Mouse (Mus musculus) layer of hippocampus, adult 9-10 months (tissue): ENCODE data around the gene Gbp5.
A peak's percentile ranks its signal among the peaks of the same experiment; 100 is the strongest.

Source experiments
- DNase-seq: peaks from one replicate; pipeline ENCODE4 v3.0.0; 2022; ENCODE audit warnings: low spot score

Gene Gbp5

DNA sequence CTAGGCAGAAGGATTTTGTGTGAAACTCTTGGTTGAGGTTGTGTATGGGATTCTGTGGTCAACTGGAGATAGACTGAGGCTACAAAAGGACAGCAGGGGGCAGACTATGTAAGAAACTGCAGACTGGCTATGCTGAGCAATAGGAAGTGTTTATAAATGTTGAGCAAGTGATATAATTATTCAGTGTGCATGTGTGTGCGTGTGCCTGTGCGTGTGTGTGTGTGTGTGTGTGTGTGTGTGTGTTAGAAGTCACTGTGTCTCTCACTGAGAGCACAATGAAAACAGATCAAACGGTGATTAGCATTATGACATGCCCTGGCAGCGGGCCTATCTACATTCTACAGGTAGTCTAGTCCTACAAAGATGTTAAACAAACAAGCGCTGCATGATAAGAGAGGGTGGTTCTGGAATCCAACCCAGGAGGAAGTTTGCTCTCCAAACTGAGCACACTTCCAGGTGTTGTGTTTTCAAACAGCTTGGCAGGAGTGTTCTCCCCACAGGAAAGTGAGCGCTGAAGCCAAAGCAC is at the start of gene Gbp5:
Gbp5 (plus strand) TSS at position 443 of the 526 bp plus-strand sequence.
- peak; percentile 39 for DNase-seq

DNA sequence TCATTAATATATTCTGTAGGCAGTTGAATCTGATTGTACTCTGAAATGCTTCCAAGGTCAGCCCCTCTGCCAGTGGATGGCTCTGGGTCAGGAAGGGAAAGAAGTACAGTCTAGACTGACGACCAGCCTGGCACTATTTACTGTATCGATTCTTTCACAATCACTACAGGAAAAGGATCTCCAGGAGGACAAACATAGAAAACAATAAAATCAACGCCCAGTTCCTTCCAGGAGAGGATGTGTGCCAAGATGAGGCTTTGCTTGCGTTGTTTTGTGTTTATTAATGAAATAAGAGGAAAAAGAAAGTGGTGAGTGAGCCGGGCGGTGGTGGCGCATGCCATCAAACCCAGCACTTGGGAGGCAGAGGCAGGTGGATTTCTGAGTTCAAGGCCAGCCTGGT is 39.6 kb upstream of the Gbp5 start:
- no peak for DNase-seq

DNA sequence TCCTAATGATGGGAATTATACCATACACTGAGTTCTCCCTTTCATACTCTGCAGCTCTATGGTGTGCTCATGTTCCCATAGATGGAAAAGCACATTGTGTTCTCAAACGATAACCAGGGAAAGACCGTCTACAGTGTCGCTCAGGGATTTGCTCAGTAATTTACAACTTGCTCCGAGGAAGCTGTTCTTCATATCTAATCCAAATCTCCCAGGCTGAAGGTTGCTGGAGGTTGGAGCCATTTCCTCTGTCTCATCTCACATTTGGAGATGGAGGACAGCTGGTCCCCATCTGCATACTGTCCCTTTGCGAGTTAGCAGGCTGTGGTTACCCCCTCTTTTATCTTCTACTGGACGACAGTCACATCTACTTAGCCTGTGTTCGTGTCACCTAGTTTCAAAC is 34.5 kb upstream of the Gbp5 start:
- no peak for DNase-seq

DNA sequence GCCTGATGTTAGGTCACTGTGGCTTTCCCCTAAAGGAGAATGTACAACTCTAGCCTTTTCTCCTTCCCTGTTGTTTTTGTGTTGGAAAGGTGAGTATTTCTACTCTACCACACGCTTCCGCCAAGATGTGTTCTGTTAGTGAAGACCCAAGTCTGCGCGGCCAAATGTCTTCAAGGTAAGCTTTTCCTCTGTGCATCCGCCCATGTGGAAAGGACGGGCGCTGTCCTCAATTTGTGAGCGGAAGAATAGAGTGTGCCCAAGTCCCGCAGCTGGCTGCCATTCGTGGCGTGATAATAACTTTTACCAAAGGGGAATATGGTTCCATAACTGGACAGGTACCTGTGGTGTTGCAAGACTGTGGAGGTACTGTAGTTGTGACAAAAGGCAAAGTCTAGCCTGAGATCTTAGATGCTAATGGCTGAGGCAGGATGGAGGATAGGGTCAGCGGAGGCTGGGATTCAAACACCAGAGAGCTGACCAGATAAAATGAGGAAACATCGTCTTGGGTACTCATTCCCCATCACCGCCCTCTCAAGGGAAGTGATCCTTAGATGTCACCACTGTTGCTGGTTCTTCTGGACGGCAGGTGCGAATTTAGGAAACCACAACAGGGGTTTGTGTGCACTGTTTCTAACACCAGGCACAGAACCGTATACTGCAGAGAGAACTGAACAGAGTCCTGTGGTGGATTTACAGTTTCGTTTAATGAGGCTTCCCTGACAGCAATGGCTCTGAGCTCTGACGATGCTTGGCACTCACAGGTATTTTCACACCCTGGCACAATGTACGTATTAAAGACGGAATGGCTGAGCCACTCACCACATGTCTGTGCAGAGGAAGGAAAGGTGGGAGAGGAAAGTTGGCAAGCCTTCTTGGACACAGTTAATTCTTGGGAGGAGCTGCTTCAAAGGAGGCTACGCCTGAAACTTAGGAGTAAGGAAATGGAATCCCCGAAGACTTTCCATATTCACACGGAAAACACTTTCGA is 30.7 kb upstream of the Gbp5 start:
- DNase-seq: no peak

DNA sequence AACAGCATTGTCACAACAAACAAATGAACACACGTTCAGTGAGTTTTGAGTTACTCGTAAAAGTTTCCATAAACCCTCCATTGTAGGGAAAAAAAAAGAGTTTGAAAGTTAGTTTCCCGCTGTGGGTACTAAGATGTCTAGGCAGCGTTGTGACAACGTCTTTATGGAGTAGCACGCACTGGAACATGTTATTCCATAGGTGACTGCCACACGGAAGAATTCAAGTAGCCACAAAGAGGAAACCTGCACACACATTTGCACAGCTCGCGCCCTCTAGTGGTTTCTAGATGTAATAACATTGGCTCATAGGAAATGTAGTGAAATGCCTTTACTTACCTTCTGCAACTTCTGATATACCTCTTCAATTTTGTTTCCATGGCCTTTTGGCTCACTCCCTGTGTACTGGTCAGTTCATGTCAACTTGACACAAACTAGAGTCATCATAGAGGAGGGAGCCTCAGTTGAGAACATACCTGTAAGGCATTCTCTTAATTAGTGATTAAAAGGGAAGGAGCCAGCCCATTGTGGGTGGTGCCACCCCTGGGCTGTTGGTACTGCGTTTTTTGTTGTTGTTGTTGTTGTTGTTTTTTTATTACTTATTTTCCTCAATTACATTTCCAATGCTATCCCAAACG is 19.3 kb upstream of the Gbp5 start:
- DNase-seq: no peak

DNA sequence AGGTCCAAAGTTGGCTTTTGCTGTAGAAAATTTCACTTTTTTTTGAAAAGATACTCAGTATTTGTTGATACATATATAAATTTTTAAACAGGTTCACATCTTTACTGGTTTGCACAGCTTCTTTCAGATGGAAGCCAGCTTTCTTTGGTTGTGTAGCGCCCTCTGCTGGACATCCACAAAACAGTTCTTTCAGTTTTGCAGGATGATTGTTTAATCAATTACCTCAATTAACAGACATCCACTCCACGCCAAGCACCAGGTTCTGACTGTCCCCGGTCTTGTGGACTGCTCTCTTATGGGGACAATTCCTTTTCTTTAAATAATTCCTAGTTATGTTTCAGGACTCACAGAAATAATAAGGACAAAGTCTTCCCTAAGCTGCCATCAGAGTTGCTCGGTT is 17.9 kb upstream of the Gbp5 start:
- DNase-seq: peak; percentile 55

DNA sequence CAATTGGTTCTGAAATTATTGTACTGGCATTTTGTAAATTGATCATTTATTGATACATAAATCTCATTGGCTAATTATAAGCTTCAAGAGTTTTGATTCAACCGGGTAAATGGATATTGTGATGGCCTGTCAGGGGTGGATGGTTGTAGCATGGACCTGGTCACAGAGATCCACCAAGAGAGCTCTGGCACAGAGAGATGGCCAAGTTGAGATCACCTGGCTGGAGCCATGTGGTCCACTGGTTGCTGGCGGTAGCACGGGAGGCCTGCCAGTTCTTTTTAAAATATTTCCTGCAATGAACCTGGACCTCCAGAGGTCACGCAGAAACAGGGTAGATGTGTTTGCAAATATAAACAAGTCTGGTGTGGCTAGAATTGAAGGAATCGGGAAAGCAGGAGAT is 15.9 kb upstream of the Gbp5 start:
- DNase-seq: no peak

DNA sequence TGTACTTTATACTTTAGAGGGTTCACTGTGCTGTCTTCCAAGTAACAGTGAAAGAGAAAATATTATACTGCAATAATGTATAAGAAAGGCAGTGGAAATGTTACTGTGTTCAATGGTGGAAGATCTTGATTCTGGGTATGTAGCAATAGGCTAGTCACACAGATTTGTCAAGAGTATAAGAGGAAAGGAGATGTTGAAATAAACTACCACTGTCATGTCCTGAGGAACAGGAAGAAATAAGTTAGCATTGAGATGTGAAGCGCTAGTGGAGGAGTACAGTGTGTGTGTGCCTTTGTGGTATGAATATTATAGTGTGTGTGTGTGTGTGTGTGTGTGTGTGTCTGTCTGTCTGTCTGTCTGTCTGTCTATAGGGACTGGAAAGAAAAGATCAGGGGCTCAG is 15.4 kb upstream of the Gbp5 start:
- DNase-seq: no peak

DNA sequence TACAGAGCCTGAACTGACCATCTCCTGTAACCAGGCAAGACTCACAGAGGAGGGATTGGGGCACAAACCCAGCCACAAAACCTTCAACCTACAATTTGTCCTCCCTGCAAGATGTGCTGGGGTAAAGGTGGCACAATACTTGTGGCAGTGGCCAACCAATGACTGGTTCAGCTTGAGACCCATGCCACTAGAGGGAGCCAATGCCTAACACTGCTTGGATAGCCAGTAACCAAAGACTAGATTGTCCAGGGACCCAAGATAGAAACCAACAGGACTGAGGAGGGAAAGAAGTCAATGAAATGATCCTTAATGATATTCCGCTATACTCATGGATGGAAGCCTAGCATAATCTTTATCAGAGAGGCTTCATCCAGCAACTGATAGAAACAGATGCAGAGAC is 3.3 kb upstream of the Gbp5 start:
- DNase-seq: peak; percentile 55

DNA sequence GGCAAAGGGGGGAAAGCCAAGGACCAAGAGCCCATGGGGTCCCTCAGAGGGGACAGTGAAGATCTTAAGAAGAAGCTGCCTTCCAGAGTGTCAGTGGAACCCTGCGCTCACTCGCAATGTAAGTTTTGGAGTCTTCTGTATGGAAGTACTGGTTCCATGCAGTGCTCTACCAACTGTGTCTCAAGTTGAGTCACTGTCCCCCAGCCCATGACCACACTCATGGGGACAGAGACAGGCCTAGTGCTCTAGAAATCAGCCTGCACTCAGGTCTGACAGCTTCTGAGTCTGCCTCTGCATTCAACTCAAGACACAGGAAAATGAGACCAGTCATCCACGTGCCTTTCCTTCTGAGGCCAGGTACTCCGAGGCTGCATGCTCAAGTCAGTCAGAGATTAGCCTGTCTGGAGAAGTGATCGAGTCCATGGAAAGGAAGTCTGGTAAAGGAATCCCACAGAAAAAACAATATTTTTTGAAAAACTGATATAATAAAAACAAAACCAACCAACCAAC is 1.4 kb downstream of the Gbp5 start:
- DNase-seq: no peak

DNA sequence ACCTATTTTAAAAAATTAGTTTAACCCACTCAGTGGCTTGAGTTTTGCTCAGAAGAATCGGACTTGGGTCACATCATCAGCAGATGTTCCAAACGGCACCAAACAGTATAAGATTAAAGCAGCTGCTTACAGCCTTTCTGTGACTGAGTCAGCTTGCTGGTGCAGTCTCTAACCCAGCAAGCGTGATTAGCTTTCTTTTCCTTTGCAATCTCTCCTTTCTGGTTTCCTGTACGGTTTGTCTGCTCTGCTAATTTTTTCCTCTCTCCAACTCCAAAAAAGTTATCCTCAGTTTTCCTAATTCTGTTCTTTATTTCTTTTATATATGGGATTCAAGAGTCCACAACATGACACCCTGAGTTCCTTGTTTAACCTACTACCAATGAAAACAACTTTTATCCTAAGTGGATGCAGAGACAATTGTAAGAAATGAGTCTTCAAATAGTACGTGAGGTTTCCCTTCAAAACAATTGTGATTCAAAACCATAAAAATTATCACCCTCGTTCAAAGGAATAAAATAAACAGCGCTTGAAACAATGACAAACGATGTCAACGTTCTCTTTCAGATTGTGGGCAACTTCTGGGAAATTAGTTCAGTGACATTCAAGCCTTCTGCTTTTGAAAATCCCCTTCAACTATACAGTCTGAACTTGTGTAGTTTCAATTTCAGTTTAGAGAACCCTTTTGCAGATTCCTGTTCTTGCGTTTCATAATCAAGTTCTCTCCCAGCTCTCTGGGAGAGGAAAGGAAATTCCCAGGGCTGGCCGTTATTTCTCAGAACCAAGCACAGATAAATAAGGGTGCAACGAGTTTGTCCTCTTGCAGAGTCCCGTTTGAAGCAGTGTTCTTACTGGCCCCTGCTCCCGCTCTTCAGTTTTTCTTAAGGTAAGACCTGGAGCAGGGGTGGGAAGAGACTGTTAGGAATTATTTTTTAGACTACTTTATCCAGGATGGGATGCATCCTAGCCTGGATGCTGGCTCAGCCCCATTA is 2.6 kb downstream of the Gbp5 start:
- no peak for DNase-seq

DNA sequence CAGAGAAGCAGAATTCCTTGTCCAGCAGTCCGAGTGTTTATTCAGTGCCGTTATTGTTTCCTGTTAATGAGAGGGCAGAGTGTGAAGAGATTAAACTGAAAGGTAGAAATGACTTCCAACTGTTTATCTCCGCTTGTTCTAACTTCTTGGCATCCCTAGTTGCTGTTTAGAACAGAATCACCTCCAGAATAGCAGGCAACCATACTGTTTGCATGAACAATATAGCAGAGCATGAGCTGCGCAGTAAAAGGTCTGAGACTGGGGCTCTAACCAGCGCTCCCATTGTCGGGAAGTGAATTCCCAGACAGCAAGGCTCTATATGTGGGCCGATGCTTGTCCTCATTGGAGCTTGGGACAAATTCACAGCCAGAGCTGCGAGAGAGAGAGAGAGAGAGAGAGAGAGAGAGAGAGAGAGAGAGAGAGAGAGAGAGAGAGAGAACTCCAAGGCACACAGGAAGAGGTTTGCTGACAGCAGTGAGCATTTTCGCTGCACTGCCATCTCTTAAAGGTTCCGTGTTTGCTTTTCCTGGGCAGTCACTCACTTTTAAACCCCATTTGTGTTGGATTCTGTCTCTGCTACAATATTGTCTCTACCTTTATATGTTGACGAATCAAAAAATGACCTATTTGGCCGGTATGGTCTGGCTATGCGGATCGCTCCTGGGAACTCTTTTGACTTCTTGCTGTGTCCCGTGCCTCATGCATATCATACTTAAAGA is 3.5 kb downstream of the Gbp5 start:
- DNase-seq: no peak

DNA sequence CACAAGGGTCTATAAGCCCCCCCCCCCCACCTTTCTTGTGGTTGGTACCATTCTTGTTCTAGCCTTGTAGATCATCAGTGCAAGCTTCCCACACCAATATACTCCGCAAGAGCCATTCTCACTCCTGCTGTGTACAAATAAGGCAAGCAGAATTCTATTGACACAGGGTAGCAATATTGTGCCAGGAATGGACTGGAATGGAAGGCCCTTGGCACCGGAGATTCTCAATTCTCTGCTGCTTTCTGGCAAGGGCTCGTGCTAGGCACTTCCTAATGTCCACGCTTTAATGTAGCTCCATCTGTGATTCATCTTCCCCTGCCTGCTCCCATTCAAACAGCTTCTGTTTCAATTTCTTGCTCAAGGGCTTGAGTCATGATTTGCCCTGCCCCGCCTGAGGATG is 5.2 kb downstream of the Gbp5 start:
- DNase-seq: no peak

DNA sequence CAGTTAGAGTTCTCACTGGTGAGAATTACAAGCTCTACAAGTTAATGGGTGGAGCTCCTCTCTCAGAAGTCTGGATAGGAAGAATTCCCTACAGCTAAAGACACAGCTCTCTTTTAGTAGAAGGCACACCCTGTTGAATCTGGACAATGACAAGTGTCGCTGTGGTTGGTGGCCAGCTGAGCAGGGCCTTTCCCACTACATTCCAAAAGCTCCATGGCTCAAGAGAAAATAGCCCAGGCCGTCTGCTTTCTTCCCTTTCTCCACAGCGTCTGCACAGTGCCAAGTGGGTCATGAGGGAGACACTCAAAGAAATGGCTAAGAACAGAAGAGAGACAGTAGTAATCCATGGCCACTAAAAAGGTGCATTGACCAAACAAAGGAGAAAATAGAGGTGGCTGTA is 34.3 kb downstream of the Gbp5 start:
- DNase-seq: no peak

DNA sequence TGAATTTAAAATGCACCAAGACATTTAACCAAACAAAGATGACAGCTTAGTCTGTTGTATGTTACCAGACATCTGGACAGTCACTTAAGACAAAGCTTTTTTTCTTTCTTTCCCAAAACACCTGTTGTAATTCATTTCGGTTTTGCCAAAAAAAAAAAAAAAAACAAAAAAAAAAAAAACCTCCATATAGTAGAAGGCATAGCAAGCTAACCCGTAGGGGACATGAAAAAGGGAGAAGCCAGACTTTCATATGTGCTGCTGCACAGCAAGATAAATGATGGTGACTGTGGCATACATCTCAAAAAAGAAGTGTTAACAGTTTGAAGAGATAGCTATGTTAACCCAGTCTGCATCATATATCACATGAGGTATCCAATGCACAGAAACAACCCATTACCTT is 35.8 kb downstream of the Gbp5 start:
- DNase-seq: no peak

DNA sequence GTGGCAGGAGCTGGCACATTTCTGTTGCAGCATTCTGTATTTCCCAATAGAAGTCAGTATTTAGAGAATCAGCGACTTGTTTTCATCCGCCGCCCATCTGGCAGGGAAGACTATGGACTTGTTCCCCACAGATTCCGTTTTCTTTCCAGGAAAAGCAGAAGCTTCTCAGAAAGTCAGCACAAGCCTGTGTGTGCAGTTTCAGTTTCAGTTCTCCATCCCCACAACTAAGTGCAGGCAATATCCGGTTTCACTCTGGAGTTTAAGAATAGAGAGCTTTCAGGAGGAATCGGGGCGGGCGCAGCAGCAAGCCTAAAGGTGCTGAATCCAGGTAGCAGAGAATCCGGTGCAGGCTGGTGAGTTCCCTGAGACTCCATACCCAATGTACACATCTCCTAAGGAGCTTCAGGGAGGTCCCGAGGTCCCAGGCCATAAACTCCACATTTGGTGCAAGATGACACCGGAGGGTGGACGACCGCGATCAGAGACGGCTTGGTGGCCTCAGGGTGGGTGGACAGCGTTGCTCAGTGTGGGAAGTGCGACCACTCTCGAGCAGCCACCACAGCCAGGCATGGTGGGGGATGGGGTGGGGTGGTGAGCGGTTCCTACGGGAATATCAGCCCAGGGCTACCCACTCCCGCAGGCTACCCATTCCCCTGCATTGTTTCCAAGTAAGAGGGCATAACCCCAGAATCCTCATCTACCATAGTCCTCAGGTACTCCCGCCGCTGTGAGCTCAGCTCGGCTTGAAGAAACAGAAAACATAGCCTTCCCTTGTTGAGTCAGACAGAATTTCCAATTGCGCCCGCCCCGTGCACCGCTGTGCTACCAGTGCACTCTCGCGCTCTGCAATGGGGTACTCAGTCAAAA is 36.5 kb downstream of the Gbp5 start, which contains the start of gene Gbp7:
Gbp7 (plus strand) TSS at position 256 of the 867 bp plus-strand sequence.
- peak; percentile 30 for DNase-seq

DNA sequence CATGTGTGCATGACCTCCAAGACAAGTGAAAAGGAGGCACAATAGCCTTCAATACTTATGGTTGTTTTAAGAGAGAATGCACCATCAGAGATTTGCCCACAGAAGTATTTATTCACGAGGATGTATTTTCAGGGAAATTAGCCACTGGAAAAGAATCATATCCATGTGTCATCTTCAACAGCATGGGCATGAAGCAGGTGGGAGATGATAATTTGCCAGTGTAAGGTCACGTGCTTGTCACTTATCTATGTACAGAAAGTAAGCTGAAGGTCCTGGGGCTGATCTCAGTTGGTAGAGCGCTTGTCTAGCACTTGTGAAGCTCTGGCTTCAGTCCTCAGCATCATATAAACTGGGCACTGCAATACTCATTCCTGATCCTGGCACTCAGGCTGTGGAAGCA is 37.8 kb downstream of the Gbp5 start:
- no peak for DNase-seq

DNA sequence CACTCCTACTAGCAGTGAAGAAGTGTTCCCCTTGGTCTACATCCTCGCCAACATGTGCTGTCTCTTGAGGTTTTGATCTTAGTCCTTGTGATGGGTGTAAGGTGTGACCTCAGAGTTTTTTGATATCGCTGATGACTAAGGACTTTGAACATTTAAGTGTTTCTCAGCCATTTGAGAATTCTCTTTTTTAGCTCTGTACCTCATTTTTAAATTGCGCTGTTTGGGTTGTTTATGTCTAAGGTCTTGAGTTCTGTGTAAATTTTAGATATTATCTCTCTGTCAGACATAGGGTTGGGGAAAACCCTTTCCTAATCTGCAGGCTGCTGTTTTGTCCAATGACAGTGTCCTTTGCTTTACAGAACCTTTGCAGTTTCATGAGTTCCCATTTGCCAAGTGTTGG is 39.4 kb downstream of the Gbp5 start:
- no peak for DNase-seq

DNA sequence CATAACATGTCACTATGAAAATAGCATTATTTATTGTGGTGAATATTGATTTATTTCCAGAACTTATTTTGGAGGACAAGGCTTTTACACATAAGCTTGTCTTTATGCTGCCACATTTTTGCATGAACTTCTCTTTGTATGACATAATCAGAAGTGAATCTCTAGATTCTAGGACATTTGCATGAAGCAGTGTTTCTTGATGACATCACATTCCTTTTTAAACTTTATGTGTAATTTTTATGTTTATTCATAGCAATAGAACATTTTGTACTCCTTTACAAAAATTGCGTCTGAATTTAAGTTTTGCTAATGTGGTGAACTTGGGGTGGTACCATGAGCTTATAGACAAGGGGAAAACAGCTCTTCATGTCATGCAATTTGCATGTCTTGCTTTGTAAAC is 41.9 kb downstream of the Gbp5 start:
- no peak for DNase-seq

DNA sequence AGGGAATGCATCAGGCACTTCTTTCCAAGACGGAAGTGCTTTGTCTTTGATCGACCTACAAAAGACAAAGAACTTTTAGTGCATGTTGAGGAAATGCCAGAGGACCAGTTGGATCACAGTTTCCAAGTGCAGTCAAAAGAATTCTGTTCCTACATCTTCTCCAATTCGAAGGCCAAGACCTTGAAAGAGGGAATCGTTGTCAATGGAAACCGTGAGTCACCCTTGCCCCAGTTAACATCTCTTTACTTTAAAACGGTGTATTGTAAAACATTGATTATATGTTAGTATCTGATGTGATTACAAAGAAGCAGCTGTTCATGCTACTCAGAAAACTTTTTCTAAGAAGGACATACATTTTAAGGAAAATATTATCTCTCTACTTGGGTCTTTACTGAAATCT is 47.6 kb downstream of the Gbp5 start:
- DNase-seq: no peak
